In genomic region chr13:60528819-60529218, GRCm38 (mm10) we compare ENCODE assay signal across 11 mouse cellular contexts.
DNase-seq lines count a peak whose midpoint lies in the region; ATAC-seq lines count a peak whose summit lies in the region.
"Had no signal": no experiment of that assay in that cellular context is flagged by ENCODE, and none has a peak within 500 bp of the region (broad histone marks: within the 10 kb centered on the region; RNA-seq: fewer than 3 reads in every experiment).

No protein-coding gene starts in this region.

- no peaks in the 10 kb centered on the region for H3K36me3 ChIP-seq in forebrain, embryonic 15.5 days
- H3K36me3 ChIP-seq in hindbrain, embryonic 15.5 days, result no peaks in the 10 kb centered on the region
- no peaks in the 10 kb centered on the region for H3K36me3 ChIP-seq in liver, embryonic 15.5 days (replicated peaks)

- H3K4me2 ChIP-seq in forebrain, embryonic 15.5 days (replicated peaks), result no peak overlapping the region
- no peak overlapping the region for H3K4me2 ChIP-seq in hindbrain, embryonic 15.5 days
- H3K4me2 ChIP-seq in liver, embryonic 15.5 days, result no peak overlapping the region

- H3K9ac ChIP-seq in forebrain, embryonic 15.5 days (replicated peaks), result no peak overlapping the region
- no peak overlapping the region for H3K9ac ChIP-seq in hindbrain, embryonic 15.5 days
- no peak overlapping the region for H3K9ac ChIP-seq in liver, embryonic 15.5 days

- intact Hi-C loops in left cerebral cortex, postnatal 36 days (cut with DNase I), result no loop called here

- DNase-seq in kidney, postnatal 10 days, result peak; percentile 29
- no peak for DNase-seq in left cerebral cortex, postnatal 36 days (ENCODE audit: low spot score in 2 of 2)
- DNase-seq in urinary bladder, postnatal 14 days (ENCODE audit: low spot score), result no peak
- no peak for DNase-seq in adrenal gland, postnatal 14 days
- DNase-seq in heart, adult 11 months, result no peak
- DNase-seq: adrenal gland, adult 8-10 months had no signal

- no peaks in the 10 kb centered on the region for H3K27me3 ChIP-seq in forebrain, embryonic 15.5 days
- H3K27me3 ChIP-seq in hindbrain, embryonic 15.5 days, result no peaks in the 10 kb centered on the region
- peaks cover 3% of the 10 kb centered on the region; the same call in 1 of the 2 replicates for H3K27me3 ChIP-seq in liver, embryonic 15.5 days
- H3K27me3 ChIP-seq: CH12.LX had no signal

- WGBS in forebrain, embryonic 15.5 days, result 68% methylated on average over 1 of the region's 1 CpGs
- 85% methylated on average over 1 of the region's 1 CpGs for WGBS in hindbrain, embryonic 15.5 days
- 65% methylated on average over 1 of the region's 1 CpGs for WGBS in liver, embryonic 15.5 days (ENCODE audit: insufficient replicate concordance)

- H3K4me1 ChIP-seq in forebrain, embryonic 15.5 days, result peaks cover 17% of the 10 kb centered on the region
- H3K4me1 ChIP-seq in hindbrain, embryonic 15.5 days (replicated peaks), result peaks cover 10% of the 10 kb centered on the region
- H3K4me1 ChIP-seq in liver, embryonic 15.5 days (replicated peaks), result 0 out of 2 replicates have a peak, but pooled peaks cover under 1% of the 10 kb centered on the region

- no peak overlapping the region for H3K4me3 ChIP-seq in forebrain, embryonic 15.5 days
- no peak overlapping the region for H3K4me3 ChIP-seq in hindbrain, embryonic 15.5 days
- H3K4me3 ChIP-seq in liver, embryonic 15.5 days (replicated peaks), result no peak overlapping the region

- peak overlapping the region; percentile 70 for H3K27ac ChIP-seq in forebrain, embryonic 15.5 days (replicated peaks)
- peak overlapping the region; percentile 41; the same call in 1 of the 2 replicates for H3K27ac ChIP-seq in hindbrain, embryonic 15.5 days (replicated peaks)
- no peak overlapping the region for H3K27ac ChIP-seq in liver, embryonic 15.5 days (replicated peaks)

- ATAC-seq in forebrain, embryonic 15.5 days (replicated peaks), result peak; percentile 29; the same call in 1 of the 2 replicates
- ATAC-seq in hindbrain, embryonic 15.5 days (ENCODE audit: low FRiP score, low read depth), result no peak
- peak; percentile 74 for ATAC-seq in liver, embryonic 15.5 days (ENCODE audit: insufficient read depth)
- ATAC-seq: lung, postnatal 0 days had no signal

- no peaks in the 10 kb centered on the region for H3K9me3 ChIP-seq in forebrain, embryonic 15.5 days
- no peaks in the 10 kb centered on the region for H3K9me3 ChIP-seq in hindbrain, embryonic 15.5 days
- no peaks in the 10 kb centered on the region for H3K9me3 ChIP-seq in liver, embryonic 15.5 days (replicated peaks)
